Mouse (Mus musculus) testis, postnatal 14 days (tissue): ENCODE measurements around the gene Gm20388.
"Not testable (repeated sequence)": the region's sequence is repeated elsewhere in the genome, so short reads cannot be mapped to it uniquely, and the experiment has no call there.

Experiments used
- DNase-seq: peaks from one replicate; pipeline ENCODE4 v3.0.0; 2021; ENCODE audit warnings: low spot score

The Gm20388 gene

DNA sequence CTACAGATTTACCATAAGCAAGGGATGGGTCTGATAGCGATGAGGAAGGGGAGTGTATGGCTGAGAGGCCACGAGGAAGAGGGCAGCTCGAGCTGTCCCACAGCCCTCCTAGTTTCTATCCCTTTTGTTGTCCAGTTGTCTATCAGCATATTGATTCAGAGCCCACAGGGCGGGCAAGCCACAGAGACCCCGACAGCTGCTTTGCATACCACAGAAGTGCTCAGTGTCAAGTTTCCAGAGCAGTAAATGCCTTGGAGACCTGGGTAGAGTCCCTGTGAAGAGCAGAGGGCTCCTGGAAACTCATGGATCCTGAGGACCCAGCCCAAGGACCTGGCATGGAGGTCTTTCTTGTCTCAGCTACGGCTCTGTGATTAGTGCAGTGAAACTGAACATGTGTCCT, 3172.4 kb downstream of the Gm20388 start:
- DNase-seq = no peak

GRCm38 (mm10) chr8:123083610-123084009, 3173.0 kb downstream of the Gm20388 start:
- no peak for DNase-seq

DNA sequence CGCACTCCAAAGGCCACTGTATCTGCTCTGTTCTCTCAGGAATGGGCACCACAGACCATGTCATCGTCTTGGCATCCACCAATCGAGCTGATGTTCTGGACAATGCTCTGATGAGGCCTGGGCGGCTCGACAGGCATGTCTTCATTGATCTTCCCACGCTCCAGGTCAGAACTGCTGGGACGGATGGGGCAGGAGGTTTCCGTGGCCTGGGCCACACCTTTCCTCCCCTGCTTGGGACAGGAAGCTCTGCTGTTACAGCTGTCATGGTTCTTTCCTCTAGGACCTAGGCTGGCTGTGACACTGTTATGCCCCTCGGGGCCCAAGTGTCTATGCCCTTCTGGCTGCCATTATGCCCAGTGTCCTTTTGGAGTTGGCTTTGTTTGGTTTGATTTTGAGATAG, 3176.6 kb downstream of the Gm20388 start:
- DNase-seq = no peak

DNA sequence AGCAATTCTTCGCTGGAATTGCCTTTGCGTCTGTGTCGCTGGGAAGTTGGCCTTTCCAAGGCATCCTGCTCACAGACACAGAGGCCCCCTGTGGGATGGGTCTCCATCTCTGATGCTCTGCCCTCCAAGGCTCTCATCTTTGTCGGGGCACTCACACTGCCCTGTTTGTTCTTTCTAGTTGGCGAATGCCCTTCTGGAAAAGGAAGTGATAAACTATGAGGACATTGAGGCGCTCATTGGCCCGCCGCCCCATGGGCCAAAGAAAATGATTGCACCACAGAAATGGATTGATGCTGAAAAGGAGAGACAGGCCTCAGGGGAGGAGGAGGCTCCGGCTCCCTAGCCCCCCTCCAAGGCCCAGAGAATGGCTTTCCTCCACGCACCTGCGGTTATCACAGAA, 3186.6 kb downstream of the Gm20388 start:
- no peak for DNase-seq

DNA sequence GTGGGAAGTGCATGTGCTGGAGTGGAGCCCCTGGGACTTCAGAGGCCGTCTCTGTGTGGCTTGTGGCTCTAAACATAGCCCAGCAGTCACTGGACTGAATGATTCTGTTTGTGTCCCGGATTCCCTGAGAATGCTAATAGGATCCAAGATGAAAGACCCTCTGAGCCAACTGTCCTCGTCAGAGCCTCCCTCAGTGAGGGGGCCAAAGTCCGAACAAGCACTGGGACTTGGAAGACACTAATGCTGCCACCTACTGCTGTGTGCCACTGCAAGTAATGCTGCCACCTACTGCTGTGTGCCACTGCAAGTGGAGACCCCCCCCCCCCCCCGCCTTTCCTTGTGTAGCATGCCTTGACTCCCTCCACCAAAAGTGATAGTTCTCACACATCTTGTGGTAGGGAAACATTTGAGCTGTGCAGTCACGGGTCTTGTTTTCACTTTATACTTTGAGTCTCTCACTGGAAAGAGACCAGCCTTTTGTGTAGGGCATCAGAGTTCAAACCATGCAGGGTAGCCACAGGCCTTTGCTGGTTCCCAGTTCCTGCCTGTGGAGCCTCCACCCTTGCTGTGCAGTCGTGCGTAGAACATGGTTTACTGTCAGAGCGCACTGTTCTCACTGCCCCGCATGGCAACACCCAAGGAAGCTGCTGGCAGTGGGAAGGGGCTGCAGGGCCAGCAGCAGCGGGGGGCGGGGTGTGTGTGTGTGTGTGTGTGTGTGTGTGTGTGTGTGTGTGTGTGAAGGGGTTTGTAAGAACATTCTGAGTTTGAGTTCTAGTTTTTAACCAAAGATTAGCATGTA, 3187.3 kb downstream of the Gm20388 start:
- no peak for DNase-seq

DNA sequence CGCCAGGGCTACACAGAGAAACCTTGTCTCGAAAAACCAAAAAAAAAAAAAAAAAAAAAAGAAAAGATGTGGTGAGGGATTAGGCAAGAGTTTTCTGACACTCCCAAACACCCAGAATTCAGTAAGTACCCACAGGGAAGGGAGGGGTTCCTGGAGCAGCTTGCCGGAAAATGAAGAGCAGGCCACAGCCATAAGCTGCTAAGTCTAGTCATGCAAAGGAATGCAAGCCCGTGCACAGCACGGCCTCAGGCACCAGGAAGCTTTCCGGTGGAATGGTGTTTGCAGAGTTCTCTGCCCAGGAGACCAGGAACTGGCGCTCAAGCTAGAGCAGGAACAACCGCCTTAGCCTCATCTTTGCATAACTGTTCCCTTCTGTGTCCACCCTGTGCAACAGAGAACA, 3189.6 kb downstream of the Gm20388 start:
- DNase-seq = no peak

GRCm38 (mm10) chr8:123101244-123101643, 3190.6 kb downstream of the Gm20388 start:
- no peak for DNase-seq

GRCm38 (mm10) chr8:123101735-123102685, 3191.4 kb downstream of the Gm20388 start, which contains the start of gene Rpl13:
Rpl13 (plus strand) TSS chr8:123102350.
- peak; percentile 97 for DNase-seq

DNA sequence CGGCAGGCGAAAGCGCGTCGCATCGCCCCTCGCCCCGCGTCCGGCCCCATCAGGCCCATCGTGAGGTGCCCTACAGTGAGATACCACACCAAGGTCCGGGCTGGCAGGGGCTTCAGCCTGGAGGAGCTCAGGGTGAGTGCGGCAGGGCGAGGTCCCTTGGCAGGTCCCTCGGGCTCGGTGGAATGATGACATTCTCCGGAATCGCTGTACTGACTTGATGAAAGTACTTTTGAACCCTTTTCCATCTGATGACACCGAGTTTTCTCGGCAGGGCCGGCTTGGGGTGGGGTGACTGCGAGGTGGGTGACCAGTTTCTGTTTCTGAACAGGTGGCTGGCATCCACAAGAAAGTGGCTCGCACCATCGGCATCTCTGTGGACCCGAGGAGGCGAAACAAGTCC, 3192.2 kb downstream of the Gm20388 start:
- not testable (repeated sequence) for DNase-seq

DNA sequence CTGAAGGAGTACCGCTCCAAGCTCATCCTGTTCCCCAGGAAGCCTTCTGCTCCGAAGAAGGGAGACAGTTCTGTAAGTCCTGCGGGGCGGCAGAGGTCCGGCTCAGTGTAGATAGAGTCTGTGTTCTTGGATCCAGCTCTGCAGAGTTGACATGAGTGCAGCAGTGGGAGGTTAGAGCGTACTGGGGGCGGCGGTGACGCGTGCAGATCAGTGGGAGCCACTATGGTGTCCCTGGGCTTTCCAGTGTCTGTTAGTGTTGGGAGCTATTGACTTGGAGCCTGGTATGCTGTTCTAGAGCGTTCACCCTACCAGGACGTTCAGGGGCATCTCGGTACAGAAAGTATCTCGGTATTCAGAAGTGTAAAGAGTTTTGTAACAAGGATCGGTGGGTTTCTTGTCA, 3192.6 kb downstream of the Gm20388 start:
- DNase-seq = no peak

DNA sequence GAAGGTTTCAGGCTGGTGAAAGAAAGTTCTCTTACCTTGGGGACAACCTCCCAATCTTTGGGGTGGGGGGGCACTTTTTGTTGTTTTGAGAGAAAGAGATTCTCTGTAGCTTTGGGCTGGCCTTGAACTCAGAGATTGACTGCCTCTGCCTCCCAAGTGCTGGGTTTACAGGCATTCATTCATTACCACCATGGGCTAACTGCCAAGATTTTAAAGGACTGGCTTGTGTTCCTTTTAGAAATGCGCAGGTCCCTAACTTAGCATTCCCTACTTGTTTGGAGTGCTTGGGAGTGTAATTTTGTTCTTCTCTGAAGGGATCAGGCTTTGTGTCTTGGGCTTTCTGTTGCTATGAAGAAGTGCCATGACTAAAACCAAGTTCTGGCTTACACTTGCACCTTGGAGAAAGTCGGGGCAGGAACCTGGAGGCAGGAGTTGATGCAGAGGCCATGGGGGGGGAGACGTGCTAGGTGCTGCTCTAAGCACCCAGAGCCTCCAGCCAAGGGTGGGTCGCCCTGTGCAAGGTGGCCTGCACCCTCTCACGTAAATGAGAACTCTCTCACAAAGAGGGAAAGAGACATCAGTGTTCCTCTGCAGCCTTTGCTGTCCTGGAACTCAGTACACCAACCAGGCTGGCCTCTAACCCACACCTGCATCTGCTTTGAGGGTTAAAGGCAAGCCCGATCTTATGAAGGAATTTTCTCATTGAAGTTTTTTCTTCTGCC, 3193.6 kb downstream of the Gm20388 start:
- DNase-seq = no peak

GRCm38 (mm10) chr8:123105553-123106326, 3195.1 kb downstream of the Gm20388 start:
- no peak for DNase-seq

DNA sequence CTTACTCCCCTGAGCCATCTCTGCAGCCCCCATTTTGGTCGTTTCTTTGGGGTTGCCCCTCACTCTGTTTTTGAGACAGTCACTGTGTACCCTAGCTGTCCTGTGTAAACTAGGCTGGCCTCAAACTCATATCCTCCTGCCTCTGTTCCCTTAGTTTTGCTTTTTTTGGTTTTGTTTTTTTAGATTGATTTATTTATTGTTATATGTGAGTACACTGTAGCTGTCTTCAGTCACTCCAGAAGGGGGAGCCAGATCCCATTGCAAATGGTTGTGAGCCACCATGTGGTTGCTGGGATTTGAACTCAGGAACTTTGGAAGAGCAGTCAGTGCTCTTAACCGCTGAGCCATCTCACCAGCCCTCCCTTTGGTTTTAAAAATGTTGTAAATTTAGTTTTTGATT, 3195.9 kb downstream of the Gm20388 start:
- no peak for DNase-seq

DNA sequence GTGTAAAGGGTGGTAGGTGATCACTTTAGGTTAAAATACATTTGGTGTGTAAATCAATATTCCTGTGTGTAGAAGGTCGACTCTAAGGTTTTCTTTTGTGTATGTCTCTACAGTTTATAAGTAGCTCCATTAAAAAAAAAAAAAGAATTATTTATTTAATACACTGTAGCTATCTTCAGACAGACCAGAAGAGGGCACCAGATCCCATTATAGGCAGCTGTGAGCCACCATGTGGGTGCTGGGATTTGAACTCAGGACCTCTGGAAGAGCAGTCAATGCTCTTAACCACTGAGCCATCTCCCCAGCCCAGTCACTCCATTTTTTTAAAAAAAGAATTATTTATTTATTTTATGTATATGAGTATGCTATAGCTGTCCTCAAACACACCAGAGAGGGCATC, 3197.4 kb downstream of the Gm20388 start:
- no peak for DNase-seq

DNA sequence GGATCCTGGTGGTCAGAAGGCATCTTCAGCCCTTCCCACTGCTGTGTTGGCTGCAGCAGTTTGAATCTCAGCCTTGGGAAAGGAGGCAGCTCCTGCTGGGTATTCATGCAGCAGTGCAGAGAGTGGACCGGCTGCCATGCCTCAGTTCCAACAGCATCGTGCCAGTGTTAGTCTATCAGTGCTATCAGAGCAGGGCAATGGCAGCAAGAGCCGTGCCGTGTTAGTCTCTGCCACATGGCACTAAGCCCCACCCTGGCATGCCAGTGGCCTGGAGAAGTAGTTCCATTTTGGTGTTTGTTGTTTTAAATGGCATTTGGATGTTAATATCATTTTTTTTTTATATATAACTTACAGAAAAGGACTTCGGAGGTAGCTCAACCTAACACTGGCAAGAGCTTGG, 3198.3 kb downstream of the Gm20388 start:
- no peak for DNase-seq

GRCm38 (mm10) chr8:123110649-123111048, 3200.0 kb downstream of the Gm20388 start:
- no peak for DNase-seq

GRCm38 (mm10) chr8:123112892-123113291, 3202.3 kb downstream of the Gm20388 start:
- DNase-seq = no peak

GRCm38 (mm10) chr8:123113908-123114469, 3203.3 kb downstream of the Gm20388 start:
- DNase-seq = no peak

DNA sequence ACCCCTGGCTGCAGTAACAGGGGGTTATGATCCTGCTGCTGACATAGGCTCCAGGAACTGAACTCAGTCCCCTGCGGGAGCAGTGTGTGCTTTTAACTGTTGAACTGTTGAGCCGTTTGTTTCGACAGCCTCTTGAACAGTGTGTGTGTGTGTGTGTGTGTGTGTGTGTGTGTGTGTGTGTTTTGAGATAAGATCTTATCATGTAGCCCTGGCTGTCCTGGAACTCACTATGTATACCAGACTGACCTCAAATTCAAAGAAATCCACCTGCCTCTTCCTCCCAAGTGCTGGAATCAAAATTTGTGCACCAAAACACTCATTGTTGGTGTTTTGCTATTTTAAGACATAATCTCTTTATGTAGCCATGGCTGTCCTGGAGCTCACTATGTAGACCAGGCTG, 3204.0 kb downstream of the Gm20388 start:
- DNase-seq = no peak

- DNase-seq = no peak
These were observed 3206.6 kb downstream of the Gm20388 start, which contains the start of gene Cpne7 for GRCm38 (mm10) chr8:123117127-123117731. Cpne7 (plus strand) TSS chr8:123117374.

- no peak for DNase-seq
These were observed 3207.1 kb downstream of the Gm20388 start for GRCm38 (mm10) chr8:123117744-123118143.
